Mouse (Mus musculus) retina, embryonic 14.5 days (tissue): ENCODE measurements around the gene Hoxa2.

Experiments
- DNase-seq: peaks from one replicate; pipeline ENCODE4 v3.0.0-alpha.2; 2015; ENCODE audit warnings: low spot score

The Hoxa2 gene

DNA sequence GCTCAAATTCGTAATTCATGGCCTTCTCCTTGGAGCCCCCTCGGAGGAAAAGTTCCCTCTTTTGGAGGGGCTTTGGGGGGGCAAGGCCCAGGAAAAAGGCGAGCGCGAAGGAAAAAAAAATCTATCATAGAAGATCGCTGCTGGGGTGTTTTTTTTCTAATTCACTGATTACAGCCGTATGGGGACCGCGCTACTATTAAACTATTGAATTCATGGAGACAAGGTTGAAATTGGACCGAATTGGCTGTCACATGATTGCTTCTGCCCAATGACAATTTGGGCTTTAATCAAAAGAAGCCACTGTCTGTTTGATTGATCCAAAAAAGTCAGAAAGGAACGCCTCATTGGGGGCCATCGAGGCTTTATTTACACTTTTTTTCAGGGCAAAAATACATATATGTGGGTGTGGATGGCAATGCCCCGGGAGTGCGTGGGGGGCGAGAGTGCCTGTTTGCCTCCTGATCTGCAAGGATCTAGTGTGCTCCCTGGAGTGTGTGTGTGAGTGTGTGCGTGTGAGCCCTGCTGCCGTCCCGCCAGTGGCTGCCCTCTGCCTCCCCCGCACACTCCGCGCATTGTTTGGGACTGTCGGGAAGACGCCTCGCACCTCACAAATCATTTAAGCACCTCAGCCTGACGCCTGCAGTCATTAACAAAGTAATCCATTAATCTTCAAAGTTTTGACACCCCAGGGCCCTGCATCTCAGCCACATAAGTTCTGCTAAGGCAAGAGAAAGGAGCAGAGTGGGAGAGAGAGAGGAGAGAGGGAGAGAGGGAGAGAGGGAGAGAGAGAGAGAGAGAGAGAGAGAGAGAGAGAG, at the start of gene Hoxa2:
Gene Hoxa2, minus strand, starts transcription at position 206 of the 815 bp plus-strand sequence.
- peak; percentile 15 for DNase-seq

DNA sequence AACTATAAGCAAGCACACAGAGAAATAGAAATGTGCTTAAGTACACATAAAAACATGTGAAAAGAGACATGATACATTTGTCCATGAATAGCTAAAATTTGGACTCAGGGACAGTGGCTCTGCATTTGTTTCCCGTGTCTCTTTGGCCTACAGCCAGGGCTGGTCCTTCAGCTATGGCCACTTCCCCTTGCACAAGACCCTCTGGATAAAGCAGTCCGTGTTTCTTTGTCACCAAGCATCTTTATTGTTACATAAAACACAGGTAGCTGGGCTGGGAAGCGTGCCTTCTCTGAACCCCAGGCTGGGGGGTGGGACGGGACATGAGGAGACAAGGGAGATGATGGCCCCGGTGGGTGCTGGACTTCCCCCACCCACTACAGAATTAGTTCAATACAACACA, 49.6 kb upstream of the Hoxa2 start:
- DNase-seq = no peak

DNA sequence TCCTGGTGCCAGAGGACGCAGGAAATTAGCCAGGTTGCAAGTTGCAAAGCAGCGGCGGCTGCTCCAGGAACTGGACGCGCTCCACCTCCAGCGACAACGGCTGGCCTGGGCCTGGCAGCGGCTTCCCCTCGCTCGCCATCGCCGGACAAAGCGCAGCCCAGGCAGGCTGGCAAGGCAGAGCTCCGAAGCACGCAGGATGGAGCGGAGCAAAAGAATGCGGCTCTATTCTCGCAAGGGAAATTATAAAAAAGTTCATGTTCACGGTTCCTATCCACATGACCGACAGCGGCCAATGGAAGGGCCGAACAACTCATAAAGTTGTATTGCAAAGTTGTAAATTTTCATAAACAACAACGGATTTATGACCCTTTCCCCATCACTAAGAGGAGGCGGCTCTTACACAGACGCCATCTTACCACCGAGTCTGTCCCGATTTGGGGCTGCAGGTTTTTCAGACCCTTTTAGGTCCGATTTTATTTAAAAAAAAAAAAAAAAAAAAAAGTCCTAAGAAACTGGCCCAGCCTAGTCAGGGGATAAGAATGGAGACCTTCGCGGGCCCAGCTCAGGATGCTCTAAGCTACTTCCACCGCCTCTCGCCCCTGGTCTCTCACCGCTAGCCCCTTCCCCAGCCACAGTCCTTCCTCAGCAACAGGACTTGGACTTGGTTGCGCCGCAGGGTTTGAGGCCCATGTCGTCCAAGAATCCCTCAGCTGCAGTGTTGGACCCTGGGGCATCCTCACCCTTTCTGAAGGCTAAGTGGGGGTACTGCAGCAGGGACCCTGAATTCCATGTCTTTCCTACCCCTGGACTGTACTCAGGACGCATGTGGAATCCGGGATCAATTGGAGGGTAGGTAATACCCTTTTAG, 48.7 kb upstream of the Hoxa2 start, which contains the start of the genes Hoxa3 and Gm28308:
Gene Hoxa3, minus strand, starts transcription at position 218 of the 868 bp plus-strand sequence.
Gene Gm28308, minus strand, starts transcription at position 221 of the 868 bp plus-strand sequence.
- DNase-seq = no peak

GRCm38 (mm10) chr6:52212556-52213118, 48.0 kb upstream of the Hoxa2 start:
- DNase-seq = no peak

GRCm38 (mm10) chr6:52211961-52212360, 47.3 kb upstream of the Hoxa2 start:
- DNase-seq = no peak

DNA sequence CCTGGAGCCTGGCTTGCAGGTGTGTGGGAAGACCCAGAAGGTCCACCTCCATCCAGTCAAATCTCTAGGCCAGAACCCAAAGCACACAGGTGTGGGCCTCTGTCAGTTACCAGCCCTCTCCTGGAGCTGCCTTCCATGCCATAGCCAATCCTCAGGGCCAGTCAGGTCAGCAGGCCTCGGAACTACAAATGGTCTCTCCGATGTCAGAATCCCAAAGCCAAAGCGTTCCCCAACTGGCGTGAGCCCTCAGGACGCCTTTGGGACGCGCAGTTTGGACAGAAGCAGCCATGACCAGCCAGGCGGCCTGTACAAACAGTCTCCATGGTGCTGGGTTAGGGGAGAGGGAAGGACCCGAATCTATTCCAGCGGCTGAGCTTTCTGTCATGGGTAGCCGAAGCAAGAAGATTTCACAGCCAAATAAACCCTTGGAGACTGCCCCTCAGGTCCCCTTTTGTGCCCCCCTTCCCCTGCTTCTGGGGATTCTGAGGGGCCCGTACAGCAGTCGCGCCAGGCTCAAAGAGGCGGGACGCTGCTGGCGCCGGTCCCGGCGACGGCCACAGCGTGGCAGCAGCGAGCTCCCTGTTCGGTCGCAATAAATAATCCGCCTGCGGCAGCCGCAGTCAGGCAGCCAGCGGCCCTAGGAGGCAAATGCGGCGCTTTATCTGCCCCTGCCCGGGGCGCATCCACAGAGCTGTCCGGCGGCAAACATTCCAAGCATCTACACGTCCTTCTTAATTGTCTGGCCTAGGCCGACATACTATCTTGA, 46.7 kb upstream of the Hoxa2 start:
- peak; percentile 90 for DNase-seq

DNA sequence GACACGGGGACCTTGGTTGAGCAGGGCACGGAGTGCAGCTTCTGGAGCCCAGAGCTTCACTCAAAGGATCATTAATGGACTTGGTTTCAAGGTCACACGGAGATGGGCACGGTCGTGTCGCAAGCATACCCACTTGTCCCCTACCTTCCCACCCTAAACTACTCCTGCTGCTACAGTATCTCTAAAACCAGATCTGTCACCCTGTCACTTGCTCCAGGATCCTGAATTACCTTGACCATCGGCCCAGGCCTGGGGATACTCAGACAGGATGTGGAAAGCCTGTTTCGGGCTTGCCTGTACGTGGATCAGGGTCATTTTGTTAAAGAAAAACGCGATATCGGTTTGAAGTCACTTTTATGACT, 45.0 kb upstream of the Hoxa2 start:
- DNase-seq = no peak

- DNase-seq = no peak
These were observed 44.4 kb upstream of the Hoxa2 start for GRCm38 (mm10) chr6:52208868-52209684.

- no peak for DNase-seq
These were observed 43.6 kb upstream of the Hoxa2 start, which contains the start of gene Hoxa6 for GRCm38 (mm10) chr6:52208072-52208867. Gene Hoxa6 (minus strand): TSS chr6:52208722.

GRCm38 (mm10) chr6:52207684-52207976, 43.0 kb upstream of the Hoxa2 start:
- no peak for DNase-seq

DNA sequence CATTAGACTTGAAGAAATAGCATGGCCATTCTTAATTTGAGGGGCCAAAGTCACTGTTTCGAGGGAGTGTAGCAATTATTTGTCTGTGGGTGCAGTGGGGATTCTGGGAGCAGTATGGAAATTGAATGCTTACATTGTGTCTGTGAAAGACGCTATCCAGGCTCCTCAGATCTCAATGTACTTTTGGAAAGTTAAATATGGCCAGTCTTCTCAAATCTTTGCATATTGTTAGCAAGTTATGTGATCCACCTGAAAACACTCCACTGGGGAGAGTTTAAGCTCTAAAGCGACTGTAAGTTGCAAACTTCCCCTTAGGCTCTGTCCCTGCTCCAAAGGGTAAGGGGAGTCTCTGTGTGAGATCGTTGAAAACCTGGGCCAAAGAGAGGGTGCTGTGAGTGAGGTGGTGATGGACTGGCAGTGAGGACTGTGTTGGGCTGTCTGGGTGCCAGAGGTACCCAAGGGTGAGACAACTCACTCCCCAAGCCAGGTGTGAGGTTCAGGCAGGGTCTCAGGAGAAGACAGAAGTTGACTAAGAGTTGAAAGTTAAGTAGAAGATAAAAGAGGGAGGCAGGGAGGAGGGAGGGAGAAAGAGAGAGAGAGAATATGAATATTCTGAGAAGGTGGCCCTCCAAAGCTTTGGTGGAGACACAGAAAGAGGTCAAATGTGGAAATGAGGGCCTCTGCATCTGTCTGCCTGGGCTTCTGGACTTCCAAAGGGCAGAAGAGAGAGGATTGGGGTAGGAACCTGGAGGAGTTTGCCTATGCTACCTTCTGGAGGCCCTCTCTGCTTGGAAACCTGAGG, 42.5 kb upstream of the Hoxa2 start:
- DNase-seq = no peak

DNA sequence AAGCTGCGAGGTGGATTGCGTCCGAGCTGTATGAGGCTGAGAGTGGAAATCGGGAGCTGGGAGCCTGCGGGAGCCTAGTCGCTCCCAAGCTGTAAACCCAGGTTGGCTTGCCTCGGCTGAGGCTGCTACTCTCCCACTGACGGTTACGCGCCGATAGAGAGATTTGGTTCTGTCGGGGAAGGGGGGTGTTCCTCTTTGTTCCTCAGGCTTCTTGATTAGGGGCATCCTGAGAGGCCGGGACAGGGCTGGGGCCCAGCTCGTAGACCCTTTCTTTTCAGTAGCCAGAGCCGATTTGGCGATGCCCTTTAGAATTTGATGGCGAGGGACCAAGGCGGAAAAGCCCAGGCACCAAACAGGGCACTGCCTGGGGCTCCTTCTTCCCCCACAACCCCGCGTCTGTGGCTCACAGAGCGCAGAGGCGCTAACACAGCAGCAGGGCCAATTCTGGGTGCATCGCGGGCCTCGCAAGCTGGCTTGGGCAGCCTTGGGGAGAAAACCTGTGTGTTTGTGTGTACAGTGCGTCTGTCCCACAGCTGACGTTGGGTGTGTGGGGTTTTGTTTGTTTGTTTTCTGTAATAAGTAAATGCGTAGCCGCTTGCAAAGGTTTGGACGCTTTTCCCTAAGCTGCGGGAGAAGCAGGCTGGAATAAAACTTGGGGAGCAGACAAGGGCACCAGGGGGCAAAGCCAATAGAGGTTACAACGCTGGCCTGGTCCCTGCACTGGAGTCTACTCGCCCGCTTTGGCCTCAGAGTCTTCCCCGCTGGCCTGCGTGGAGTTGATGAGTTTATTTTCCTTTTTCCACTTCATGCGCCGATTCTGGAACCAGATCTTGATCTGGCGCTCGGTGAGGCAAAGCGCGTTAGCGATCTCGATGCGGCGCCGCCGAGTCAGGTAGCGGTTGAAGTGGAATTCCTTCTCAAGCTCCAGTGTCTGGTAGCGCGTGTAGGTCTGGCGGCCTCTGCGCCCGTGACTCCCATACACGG, 41.3 kb upstream of the Hoxa2 start:
- no peak for DNase-seq

- DNase-seq = no peak
These were observed 40.6 kb upstream of the Hoxa2 start for GRCm38 (mm10) chr6:52205221-52205620.

GRCm38 (mm10) chr6:52204050-52204752, 39.6 kb upstream of the Hoxa2 start, which contains the start of gene Hoxa5:
Gene Hoxa5 (minus strand): TSS chr6:52204587.
- DNase-seq = peak; percentile 73

- no peak for DNase-seq
These were observed 38.9 kb upstream of the Hoxa2 start for GRCm38 (mm10) chr6:52203371-52204049.

DNA sequence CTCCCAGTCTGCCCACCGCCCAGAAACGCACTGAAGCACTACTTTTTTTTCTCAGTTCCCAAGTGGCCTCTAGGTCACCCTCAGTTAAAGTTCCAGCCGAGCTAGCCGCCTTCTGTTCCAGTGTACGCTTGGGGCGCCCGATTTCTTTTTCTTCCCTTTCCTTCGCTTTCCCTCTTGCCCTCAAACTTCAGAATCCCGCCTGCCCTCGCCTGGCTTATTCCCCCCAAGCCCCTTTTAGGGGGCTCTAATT, 38.4 kb upstream of the Hoxa2 start:
- no peak for DNase-seq
